Mouse (Mus musculus): ENCODE data around the gene 1810043G02Rik.

GRCm38 (mm10) chr10:78009184-78009944 lies 31.0 kb downstream of the 1810043G02Rik start:
- peak; percentile 47 for TF ChIP-seq CTCF (IDR thresholded peaks at IDR 0.05; ENCODE audit: insufficient read depth, low read length)
- peak; percentile 83; the same call in 1 of the 2 replicates for TF ChIP-seq POLR2A (IDR thresholded peaks at IDR 0.05; ENCODE audit: borderline replicate concordance, extremely low read depth, low read depth, low read length)
